Mouse (Mus musculus) G1E (cell line): ENCODE results near the gene Nfam1.

Experiments used
- CTCF ChIP-seq: IDR thresholded peaks from 2 replicates; pipeline ENCODE4 v1.5.1; 2012; ENCODE audit warnings: low read depth, low read length, inconsistent platforms, mixed read lengths
- GATA1 ChIP-seq: IDR thresholded peaks from 2 replicates; pipeline ENCODE4 v1.6.1; 2012; ENCODE audit warnings: borderline replicate concordance, low read length, inconsistent platforms, mixed read lengths
- GATA2 ChIP-seq: IDR thresholded peaks from 2 replicates; pipeline ENCODE4 v1.6.1; 2012; ENCODE audit warnings: low read depth, low read length, inconsistent platforms, borderline replicate concordance
- POLR2AphosphoS5 ChIP-seq: IDR thresholded peaks from 2 replicates; pipeline ENCODE4 v1.6.1; 2012; ENCODE audit warnings: low read depth, low read length, inconsistent platforms; ENCODE audit not compliant: insufficient replicate concordance

- no peak for TF ChIP-seq CTCF
- no peak for TF ChIP-seq GATA2
- no peak for TF ChIP-seq GATA1
- no peak for TF ChIP-seq POLR2AphosphoS5
Measured at GRCm38 (mm10) chr15:82947431-82947830, 85.7 kb downstream of the Nfam1 start.
